Mouse (Mus musculus): ENCODE measurements around the gene Cyb5r3.
A peak's percentile ranks its signal among the peaks of the same experiment; 100 is the strongest.
"Not testable (repeated sequence)": the region's sequence is repeated elsewhere in the genome, so short reads cannot be mapped to it uniquely, and the experiment has no call there.

The Cyb5r3 gene

GRCm38 (mm10) chr15:83148801-83149195 is 23.6 kb downstream of the Cyb5r3 start:
- no peak for DNase-seq

GRCm38 (mm10) chr15:83148395-83148794 is 24.0 kb downstream of the Cyb5r3 start:
- DNase-seq, result no peak

- DNase-seq, result no peak
Measured at GRCm38 (mm10) chr15:83145541-83145940, 26.9 kb downstream of the Cyb5r3 start.

GRCm38 (mm10) chr15:83142861-83143260 is 29.5 kb downstream of the Cyb5r3 start:
- no peak for DNase-seq

- DNase-seq, result no peak
Measured at GRCm38 (mm10) chr15:83135654-83136053, 36.7 kb downstream of the Cyb5r3 start.

GRCm38 (mm10) chr15:83134671-83135070 is 37.7 kb downstream of the Cyb5r3 start:
- no peak for DNase-seq

- no peak for DNase-seq
Measured at GRCm38 (mm10) chr15:83129530-83130231, 42.7 kb downstream of the Cyb5r3 start.

GRCm38 (mm10) chr15:83127037-83127436 is 45.4 kb downstream of the Cyb5r3 start:
- DNase-seq, result not testable (repeated sequence)

GRCm38 (mm10) chr15:83126582-83126981 is 45.8 kb downstream of the Cyb5r3 start:
- no peak for DNase-seq

GRCm38 (mm10) chr15:83124625-83125024 is 47.8 kb downstream of the Cyb5r3 start:
- no peak for DNase-seq

GRCm38 (mm10) chr15:83122566-83123145 is 49.7 kb downstream of the Cyb5r3 start, which contains the start of gene Rrp7a:
Rrp7a (minus strand) TSS chr15:83122801.
- peak; percentile 90 for DNase-seq

GRCm38 (mm10) chr15:83121709-83122565 is 50.5 kb downstream of the Cyb5r3 start:
- peak; percentile 73 for DNase-seq

GRCm38 (mm10) chr15:83118360-83118759 is 54.0 kb downstream of the Cyb5r3 start:
- DNase-seq, result no peak

GRCm38 (mm10) chr15:83115071-83115470 is 57.3 kb downstream of the Cyb5r3 start:
- DNase-seq, result no peak

- no peak for DNase-seq
Measured at GRCm38 (mm10) chr15:83114106-83114505, 58.3 kb downstream of the Cyb5r3 start.

- peak; percentile 86 for DNase-seq
Measured at GRCm38 (mm10) chr15:83112898-83113297, 59.5 kb downstream of the Cyb5r3 start.

GRCm38 (mm10) chr15:83111874-83112273 is 60.5 kb downstream of the Cyb5r3 start:
- no peak for DNase-seq

GRCm38 (mm10) chr15:83111290-83111689 is 61.1 kb downstream of the Cyb5r3 start:
- no peak for DNase-seq

GRCm38 (mm10) chr15:83107814-83108213 is 64.6 kb downstream of the Cyb5r3 start:
- DNase-seq, result no peak

GRCm38 (mm10) chr15:83106426-83106825 is 66.0 kb downstream of the Cyb5r3 start:
- no peak for DNase-seq

All from thymus, postnatal 4 days (tissue).